Mouse (Mus musculus): ENCODE data around the gene Cdkn1c. TPM values are rescaled to one million over a fixed set of nuclear protein-coding genes. Genes with fewer than 3 reads are reported as not detected.

Gene Cdkn1c
- total and polyA plus RNA-seq, 3 experiments, result not detected

DNA sequence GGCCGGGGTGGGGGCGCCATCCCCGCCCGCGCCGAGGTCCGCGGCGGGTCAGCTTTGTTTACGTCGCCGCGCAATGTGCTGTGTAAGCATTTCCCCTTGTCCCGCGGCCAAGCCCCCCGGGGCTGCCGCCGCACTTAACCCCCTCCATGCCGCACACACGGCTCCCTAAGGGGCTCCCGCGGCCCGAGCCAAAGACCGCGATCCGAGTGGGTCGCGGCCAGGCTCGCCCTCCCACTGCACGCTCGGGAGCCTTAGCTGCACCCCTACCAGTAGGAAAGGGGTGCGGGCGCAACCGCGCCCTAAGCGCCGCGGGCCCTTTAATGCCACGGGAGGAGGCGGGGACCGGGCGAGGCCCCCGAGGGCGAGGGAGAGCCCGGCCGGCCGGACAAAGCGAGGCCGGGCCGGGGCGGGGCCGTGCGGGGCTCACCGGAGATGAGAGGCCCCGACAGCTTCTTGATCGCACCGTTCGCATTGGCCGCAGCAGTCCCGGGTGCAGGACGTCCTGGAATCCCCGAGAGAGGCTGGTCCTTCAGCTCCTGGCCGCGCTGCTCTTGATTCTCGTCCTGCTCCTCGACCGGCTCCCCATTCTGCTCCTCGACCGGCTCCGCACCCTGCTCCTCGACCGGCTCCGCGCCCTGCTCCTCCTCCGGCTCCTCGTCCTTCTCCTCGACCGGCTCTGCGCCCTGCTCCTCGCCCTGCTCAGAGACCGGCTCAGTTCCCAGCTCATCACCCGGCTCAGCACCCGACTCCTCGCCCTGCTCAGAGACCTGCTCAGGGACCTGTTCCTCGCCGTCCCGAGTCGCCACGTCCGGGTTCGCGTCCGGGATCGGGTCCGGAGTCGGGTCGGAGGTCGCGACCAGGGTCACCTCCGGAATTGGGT lies 1.3 kb downstream of the Cdkn1c start:
- Histone ChIP-seq H3K4me1 (ENCODE audit: control insufficient read depth in 1 of 2, insufficient read depth in 2 of 2) (peaks cover 0 to 2% of the 10 kb centered on the region in 2 experiments; a peak in 1 of 4 replicates), H3K9me3 (replicated peaks; ENCODE audit: low read length) (peaks cover 32% of the 10 kb centered on the region), H3K4me3 (replicated peaks in 1 of 3; ENCODE audit: low read depth in 2 of 3, low read length in 2 of 3, poor library complexity in 1 of 3) (no peak overlapping the region), H3K9ac (ENCODE audit: insufficient read depth, low read depth) (no peak overlapping the region), H3K27ac (ENCODE audit: insufficient read depth, low read depth) (no peak overlapping the region), H3K27me3 (replicated peaks) (peaks cover 11% of the 10 kb centered on the region), H3K79me2 (replicated peaks; ENCODE audit: control insufficient read depth, extremely low read depth, insufficient read depth, poor library complexity, severe bottlenecking) (no peaks in the 10 kb centered on the region), H3K4me2 (ENCODE audit: insufficient read depth, low read depth, poor library complexity, severe bottlenecking) (no peak overlapping the region), H3K36me3 (replicated peaks in 1 of 2; ENCODE audit: control insufficient read depth in 1 of 2, insufficient read depth in 1 of 2, low read length in 1 of 2) (no peaks in the 10 kb centered on the region)
- dilution Hi-C loops (cut with MboI; ENCODE audit: extremely low pct_ligation_motif_present, extremely low pct_unique_long_range_greater_than_20kb, low sequenced_read_pairs), result no loop called here
- TF ChIP-seq SIN3A (IDR thresholded peaks at IDR 0.05; ENCODE audit: low read length), result no peak
- no peak for TF ChIP-seq CHD2 (IDR thresholded peaks at IDR 0.05; ENCODE audit: low read length)
- TF ChIP-seq PAX5 (IDR thresholded peaks at IDR 0.05; ENCODE audit: low read length), result no peak
- no peak for TF ChIP-seq JUND (conservative IDR thresholded peaks at IDR 0.05; ENCODE audit: low read depth, low read length)
- no peak for TF ChIP-seq CTCF (conservative IDR thresholded peaks at IDR 0.05 in 1 of 2, IDR thresholded peaks at IDR 0.05 in 1 of 2; ENCODE audit: low read depth in 2 of 2, low read length in 2 of 2)
- no peak for TF ChIP-seq RCOR1 (conservative IDR thresholded peaks at IDR 0.05; ENCODE audit: low read depth, low read length)
- TF ChIP-seq USF2 (conservative IDR thresholded peaks at IDR 0.05; ENCODE audit: low read depth, low read length), result no peak
- TF ChIP-seq POLR2AphosphoS2 (IDR thresholded peaks at IDR 0.05; ENCODE audit: low read depth, low read length), result no peak
- no peak for TF ChIP-seq BHLHE40 (IDR thresholded peaks at IDR 0.05; ENCODE audit: low read depth, low read length)
- no peak for TF ChIP-seq MAFK (IDR thresholded peaks at IDR 0.05; ENCODE audit: insufficient replicate concordance, low read length)
- TF ChIP-seq MXI1 (IDR thresholded peaks at IDR 0.05; ENCODE audit: low read depth, low read length), result no peak
- TF ChIP-seq CHD1 (IDR thresholded peaks at IDR 0.05; ENCODE audit: low read depth, low read length), result no peak
- TF ChIP-seq NRF1 (IDR thresholded peaks at IDR 0.05; ENCODE audit: low read depth, low read length), result no peak
- TF ChIP-seq KAT2A (IDR thresholded peaks at IDR 0.05; ENCODE audit: insufficient replicate concordance, low read length), result no peak
- no peak for TF ChIP-seq ZKSCAN1 (IDR thresholded peaks at IDR 0.05; ENCODE audit: borderline replicate concordance, low read depth, low read length)
- no peak for TF ChIP-seq ELF1 (IDR thresholded peaks at IDR 0.05; ENCODE audit: low read depth, low read length)
- no peak for TF ChIP-seq ZC3H11A (IDR thresholded peaks at IDR 0.05; ENCODE audit: low read depth, low read length)
- no peak for DNase-seq (ENCODE audit: extremely low read depth)
- in situ Hi-C loops (cut with MboI; ENCODE audit: low pct_ligation_motif_present, low pct_unique_long_range_greater_than_20kb, low sequenced_read_pairs), result no loop called here

GRCm38 (mm10) chr7:143458963-143459331 lies 1.9 kb downstream of the Cdkn1c start:
- H3K9ac ChIP-seq (ENCODE audit: insufficient read depth, low read depth), result no peak overlapping the region
- peaks cover 0 to 2% of the 10 kb centered on the region in 2 experiments; a peak in 1 of 4 replicates for H3K4me1 ChIP-seq (ENCODE audit: control insufficient read depth in 1 of 2, insufficient read depth in 2 of 2)
- dilution Hi-C loops (cut with MboI; ENCODE audit: extremely low pct_ligation_motif_present, extremely low pct_unique_long_range_greater_than_20kb, low sequenced_read_pairs), result no loop called here
- no peaks in the 10 kb centered on the region for H3K36me3 ChIP-seq (replicated peaks in 1 of 2; ENCODE audit: control insufficient read depth in 1 of 2, insufficient read depth in 1 of 2, low read length in 1 of 2)
- TF ChIP-seq ELF1 (IDR thresholded peaks at IDR 0.05; ENCODE audit: low read depth, low read length) (no peak), MXI1 (IDR thresholded peaks at IDR 0.05; ENCODE audit: low read depth, low read length) (no peak), USF2 (conservative IDR thresholded peaks at IDR 0.05; ENCODE audit: low read depth, low read length) (no peak), GABPA (IDR thresholded peaks at IDR 0.05; ENCODE audit: insufficient replicate concordance, low read depth, low read length) (no peak), ZKSCAN1 (IDR thresholded peaks at IDR 0.05; ENCODE audit: borderline replicate concordance, low read depth, low read length) (no peak), KAT2A (IDR thresholded peaks at IDR 0.05; ENCODE audit: insufficient replicate concordance, low read length) (no peak), RCOR1 (conservative IDR thresholded peaks at IDR 0.05; ENCODE audit: low read depth, low read length) (no peak), ETS1 (conservative IDR thresholded peaks at IDR 0.05; ENCODE audit: low read depth, low read length) (no peak), NRF1 (IDR thresholded peaks at IDR 0.05; ENCODE audit: low read depth, low read length) (no peak), JUND (conservative IDR thresholded peaks at IDR 0.05; ENCODE audit: low read depth, low read length) (no peak), ZMIZ1 (IDR thresholded peaks at IDR 0.05; ENCODE audit: low read depth, low read length) (no peak), EP300 (IDR thresholded peaks at IDR 0.05; ENCODE audit: low read length) (no peak)
- no peaks in the 10 kb centered on the region for H3K79me2 ChIP-seq (replicated peaks; ENCODE audit: control insufficient read depth, extremely low read depth, insufficient read depth, poor library complexity, severe bottlenecking)
- DNase-seq (ENCODE audit: extremely low read depth), result no peak
- no peak overlapping the region for H3K4me3 ChIP-seq (replicated peaks in 1 of 3; ENCODE audit: low read depth in 2 of 3, low read length in 2 of 3, poor library complexity in 1 of 3)
- H3K9me3 ChIP-seq (replicated peaks; ENCODE audit: low read length), result peaks cover 32% of the 10 kb centered on the region
- H3K4me2 ChIP-seq (ENCODE audit: insufficient read depth, low read depth, poor library complexity, severe bottlenecking), result no peak overlapping the region
- no peak overlapping the region for H3K27ac ChIP-seq (ENCODE audit: insufficient read depth, low read depth)
- in situ Hi-C loops (cut with MboI; ENCODE audit: low pct_ligation_motif_present, low pct_unique_long_range_greater_than_20kb, low sequenced_read_pairs), result no loop called here
- H3K27me3 ChIP-seq (replicated peaks), result peaks cover 16% of the 10 kb centered on the region

All from CH12.LX (cell line).